Mouse (Mus musculus): Measurements from ENCODE around the gene Sema4g. TPM values are rescaled to one million over a fixed set of nuclear protein-coding genes. Genes with fewer than 3 reads are reported as not detected.

Sema4g gene
- 5.3 and 5.9 TPM in 2 replicates for polyA plus RNA-seq (2014; fragmentation: Nextera tagmentation; extraction: Ambion mirVana)

DNA sequence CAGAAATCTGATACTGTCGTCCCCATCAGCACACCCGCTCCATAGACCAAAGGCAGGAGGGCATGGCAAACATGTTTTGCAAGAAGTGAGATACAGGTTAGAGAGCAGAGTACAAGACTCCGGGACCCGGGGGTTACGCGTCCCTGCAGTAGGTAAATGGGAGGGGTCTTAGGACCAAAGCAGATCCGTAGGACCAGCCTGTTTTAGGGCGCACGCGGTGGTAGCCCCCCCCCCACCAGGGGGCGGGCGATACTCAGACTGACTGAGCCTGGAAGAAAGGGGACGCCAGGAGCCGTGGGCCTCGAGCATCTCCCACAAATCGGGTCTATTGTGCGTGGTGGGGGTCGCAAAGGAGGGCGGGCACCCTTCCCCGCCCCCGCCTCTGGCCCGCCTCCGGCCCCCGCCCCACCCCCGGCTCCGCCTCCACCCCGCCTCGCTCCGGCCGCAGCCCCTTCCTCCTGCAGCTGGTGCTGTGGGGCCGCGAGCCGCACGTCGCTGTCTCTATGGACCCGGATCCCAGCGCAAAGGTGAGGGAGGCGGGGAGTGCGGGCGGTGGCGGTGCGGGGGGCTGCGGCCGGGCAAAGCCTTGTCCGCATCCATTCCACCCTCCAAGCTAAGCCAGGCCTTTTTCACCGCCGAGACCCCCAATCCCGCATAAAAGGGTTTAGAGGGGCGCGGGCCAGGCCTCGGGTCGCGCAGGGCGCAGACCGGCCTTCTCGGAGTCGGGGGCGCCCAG, at the start of gene Sema4g:
Gene Sema4g, plus strand, starts transcription at position 271 of the 736 bp plus-strand sequence.
- no peaks in the 10 kb centered on the region for H3K9me3 ChIP-seq (ENCODE audit: control insufficient read depth, low read length)
- H3K27me3 ChIP-seq (ENCODE audit: control insufficient read depth, insufficient read depth, low read length): no peaks in the 10 kb centered on the region
- peak within 1 kb of the TSS; percentile 75 for H3K9ac ChIP-seq (ENCODE audit: low read length)
- peak within 1 kb of the TSS; percentile 75 for H3K4me3 ChIP-seq (ENCODE audit: low read depth, low read length)
- H3K36me3 ChIP-seq (ENCODE audit: control insufficient read depth, insufficient read depth, low read length): no peaks in the 10 kb centered on the region
- peak within 1 kb of the TSS; percentile 21; the same call in 1 of the 2 replicates for H3K27ac ChIP-seq (replicated peaks; ENCODE audit: low read depth, low read length)
- H3K4me1 ChIP-seq (ENCODE audit: control insufficient read depth, insufficient read depth, low read length): peaks cover 15% of the 10 kb centered on the region
- under 1% methylated on average over 44 of the region's 58 CpGs for WGBS
- peak; percentile 79 for DNase-seq (ENCODE audit: low spot score)
- peak within 1 kb of the TSS; percentile 96 for H3K4me2 ChIP-seq (ENCODE audit: low read depth, severe bottlenecking)
- ATAC-seq (ENCODE audit: insufficient number of reproducible peaks, low FRiP score, low TSS enrichment, low read depth): peak; percentile 72

GRCm38 (mm10) chr19:44959633-44960032, 29.3 kb upstream of the Sema4g start:
- no peak overlapping the region for H3K27ac ChIP-seq (replicated peaks; ENCODE audit: low read depth, low read length)
- WGBS: 94% methylated on average over 2 of the region's 2 CpGs
- no peak for ATAC-seq (ENCODE audit: insufficient number of reproducible peaks, low FRiP score, low TSS enrichment, low read depth)

DNA sequence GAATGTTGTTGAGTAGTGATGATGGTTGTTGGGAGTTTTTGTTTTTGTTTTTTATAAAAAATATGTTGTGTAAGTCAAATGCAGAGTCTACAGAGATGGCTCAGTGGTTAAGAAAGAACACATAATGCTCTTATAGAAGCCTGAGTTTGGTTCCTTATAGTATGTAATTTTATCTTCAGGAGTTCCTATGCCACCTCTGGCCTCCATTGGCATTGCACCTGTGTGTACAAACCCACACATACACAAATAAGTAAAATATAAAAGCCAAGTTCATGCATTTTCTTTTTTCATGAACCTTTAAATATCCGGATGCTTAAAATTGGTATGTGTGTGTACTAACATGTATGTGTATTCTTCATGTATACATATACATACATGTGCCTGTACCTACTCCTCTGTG, 22.9 kb upstream of the Sema4g start:
- Histone ChIP-seq H3K4me3 (ENCODE audit: low read depth, low read length) (no peak overlapping the region), H3K36me3 (ENCODE audit: control insufficient read depth, insufficient read depth, low read length) (peaks cover 25% of the 10 kb centered on the region), H3K27ac (replicated peaks; ENCODE audit: low read depth, low read length) (no peak overlapping the region), H3K4me2 (ENCODE audit: low read depth, severe bottlenecking) (no peak overlapping the region), H3K9me3 (ENCODE audit: control insufficient read depth, low read length) (no peaks in the 10 kb centered on the region), H3K9ac (ENCODE audit: low read length) (no peak overlapping the region), H3K4me1 (ENCODE audit: control insufficient read depth, insufficient read depth, low read length) (no peaks in the 10 kb centered on the region), H3K27me3 (ENCODE audit: control insufficient read depth, insufficient read depth, low read length) (no peaks in the 10 kb centered on the region)
- 95% methylated on average over 1 of the region's 1 CpGs for WGBS
- ATAC-seq (ENCODE audit: insufficient number of reproducible peaks, low FRiP score, low TSS enrichment, low read depth) (no peak), DNase-seq (ENCODE audit: low spot score) (no peak)

More at GRCm38 (mm10) chr19:44959633-44960032, 29.3 kb upstream of the Sema4g start:
- H3K4me1 ChIP-seq (ENCODE audit: control insufficient read depth, insufficient read depth, low read length): no peaks in the 10 kb centered on the region
- no peak overlapping the region for H3K4me2 ChIP-seq (ENCODE audit: low read depth, severe bottlenecking)
- no peak for DNase-seq (ENCODE audit: low spot score)
- H3K4me3 ChIP-seq (ENCODE audit: low read depth, low read length): no peak overlapping the region
- peaks cover 25% of the 10 kb centered on the region for H3K36me3 ChIP-seq (ENCODE audit: control insufficient read depth, insufficient read depth, low read length)
- no peak overlapping the region for H3K9ac ChIP-seq (ENCODE audit: low read length)
- no peaks in the 10 kb centered on the region for H3K9me3 ChIP-seq (ENCODE audit: control insufficient read depth, low read length)
- H3K27me3 ChIP-seq (ENCODE audit: control insufficient read depth, insufficient read depth, low read length): no peaks in the 10 kb centered on the region

DNA sequence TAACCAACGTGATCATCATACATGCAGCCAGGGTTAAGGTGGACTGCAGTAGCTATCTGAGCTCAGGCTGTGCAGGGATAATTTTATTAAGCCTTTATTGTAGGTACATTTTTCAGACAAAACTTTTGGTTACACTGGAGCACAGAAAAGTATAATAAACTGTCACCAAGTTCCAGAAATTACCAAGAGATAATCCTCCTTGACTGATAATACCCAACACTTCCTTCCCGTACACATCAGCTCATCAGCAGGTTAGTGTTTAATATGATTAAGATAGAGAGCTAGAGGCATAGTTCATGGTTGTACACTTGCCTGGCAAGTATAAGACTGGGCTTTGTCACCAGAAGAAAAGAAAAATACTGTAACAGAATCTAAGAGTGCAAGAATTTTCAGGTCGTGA, 20.6 kb upstream of the Sema4g start:
- Histone ChIP-seq H3K36me3 (ENCODE audit: control insufficient read depth, insufficient read depth, low read length) (peaks cover 21% of the 10 kb centered on the region), H3K27ac (replicated peaks; ENCODE audit: low read depth, low read length) (no peak overlapping the region), H3K27me3 (ENCODE audit: control insufficient read depth, insufficient read depth, low read length) (no peaks in the 10 kb centered on the region), H3K4me3 (ENCODE audit: low read depth, low read length) (no peak overlapping the region), H3K4me1 (ENCODE audit: control insufficient read depth, insufficient read depth, low read length) (no peaks in the 10 kb centered on the region), H3K4me2 (ENCODE audit: low read depth, severe bottlenecking) (no peak overlapping the region), H3K9me3 (ENCODE audit: control insufficient read depth, low read length) (no peaks in the 10 kb centered on the region), H3K9ac (ENCODE audit: low read length) (no peak overlapping the region)
- 73% methylated on average over 3 of the region's 3 CpGs for WGBS
- DNase-seq (ENCODE audit: low spot score) (no peak), ATAC-seq (ENCODE audit: insufficient number of reproducible peaks, low FRiP score, low TSS enrichment, low read depth) (no peak)

GRCm38 (mm10) chr19:44976636-44977035, 12.3 kb upstream of the Sema4g start:
- Histone ChIP-seq H3K4me3 (ENCODE audit: low read depth, low read length) (no peak overlapping the region), H3K4me1 (ENCODE audit: control insufficient read depth, insufficient read depth, low read length) (no peaks in the 10 kb centered on the region), H3K4me2 (ENCODE audit: low read depth, severe bottlenecking) (no peak overlapping the region), H3K27me3 (ENCODE audit: control insufficient read depth, insufficient read depth, low read length) (no peaks in the 10 kb centered on the region), H3K36me3 (ENCODE audit: control insufficient read depth, insufficient read depth, low read length) (peaks cover 29% of the 10 kb centered on the region; the same call in 1 of the 2 replicates), H3K27ac (replicated peaks; ENCODE audit: low read depth, low read length) (no peak overlapping the region), H3K9ac (ENCODE audit: low read length) (no peak overlapping the region), H3K9me3 (ENCODE audit: control insufficient read depth, low read length) (no peaks in the 10 kb centered on the region)
- DNase-seq (ENCODE audit: low spot score) (no peak), ATAC-seq (ENCODE audit: insufficient number of reproducible peaks, low FRiP score, low TSS enrichment, low read depth) (no peak)
- WGBS: 88% methylated on average over 6 of the region's 6 CpGs

DNA sequence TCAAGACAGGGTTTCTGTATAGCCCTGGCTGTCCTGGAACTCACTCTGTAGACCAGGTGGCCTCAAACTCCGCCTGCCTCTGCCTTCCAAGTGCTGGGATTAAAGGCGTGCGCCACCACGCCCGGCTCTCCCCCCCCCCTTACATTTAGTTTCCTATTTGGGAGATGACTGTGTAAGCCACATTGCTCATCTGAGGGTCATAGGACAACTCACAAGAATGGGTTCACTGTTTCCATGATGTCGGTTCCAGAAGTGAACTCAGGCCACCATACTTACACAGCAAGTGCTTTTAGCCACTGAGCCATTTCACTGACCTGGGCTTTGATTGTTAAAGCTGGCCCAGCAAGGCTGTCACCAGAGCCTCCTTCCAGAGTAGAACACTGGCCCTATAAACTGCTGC, 11.8 kb upstream of the Sema4g start:
- Histone ChIP-seq H3K27me3 (ENCODE audit: control insufficient read depth, insufficient read depth, low read length) (no peaks in the 10 kb centered on the region), H3K27ac (replicated peaks; ENCODE audit: low read depth, low read length) (no peak overlapping the region), H3K9me3 (ENCODE audit: control insufficient read depth, low read length) (no peaks in the 10 kb centered on the region), H3K9ac (ENCODE audit: low read length) (no peak overlapping the region), H3K4me1 (ENCODE audit: control insufficient read depth, insufficient read depth, low read length) (no peaks in the 10 kb centered on the region), H3K4me3 (ENCODE audit: low read depth, low read length) (no peak overlapping the region), H3K36me3 (ENCODE audit: control insufficient read depth, insufficient read depth, low read length) (peaks cover 29% of the 10 kb centered on the region; the same call in 1 of the 2 replicates), H3K4me2 (ENCODE audit: low read depth, severe bottlenecking) (no peak overlapping the region)
- no peak for ATAC-seq (ENCODE audit: insufficient number of reproducible peaks, low FRiP score, low TSS enrichment, low read depth)
- no peak for DNase-seq (ENCODE audit: low spot score)
- 92% methylated on average over 6 of the region's 6 CpGs for WGBS

GRCm38 (mm10) chr19:44980787-44981186, 8.1 kb upstream of the Sema4g start:
- H3K36me3 ChIP-seq (ENCODE audit: control insufficient read depth, insufficient read depth, low read length): peaks cover 16% of the 10 kb centered on the region; the same call in 1 of the 2 replicates
- WGBS: 89% methylated on average over 2 of the region's 2 CpGs
- ATAC-seq (ENCODE audit: insufficient number of reproducible peaks, low FRiP score, low TSS enrichment, low read depth): no peak

GRCm38 (mm10) chr19:44982477-44983115, 6.3 kb upstream of the Sema4g start:
- Histone ChIP-seq H3K9ac (ENCODE audit: low read length) (no peak overlapping the region), H3K4me3 (ENCODE audit: low read depth, low read length) (no peak overlapping the region), H3K9me3 (ENCODE audit: control insufficient read depth, low read length) (no peaks in the 10 kb centered on the region), H3K4me2 (ENCODE audit: low read depth, severe bottlenecking) (no peak overlapping the region), H3K36me3 (ENCODE audit: control insufficient read depth, insufficient read depth, low read length) (peaks cover 11% of the 10 kb centered on the region; the same call in 1 of the 2 replicates), H3K4me1 (ENCODE audit: control insufficient read depth, insufficient read depth, low read length) (no peaks in the 10 kb centered on the region), H3K27ac (replicated peaks; ENCODE audit: low read depth, low read length) (no peak overlapping the region), H3K27me3 (ENCODE audit: control insufficient read depth, insufficient read depth, low read length) (no peaks in the 10 kb centered on the region)
- no peak for ATAC-seq (ENCODE audit: insufficient number of reproducible peaks, low FRiP score, low TSS enrichment, low read depth)
- 87% methylated on average over 7 of the region's 7 CpGs for WGBS
- DNase-seq (ENCODE audit: low spot score): no peak

More at GRCm38 (mm10) chr19:44980787-44981186, 8.1 kb upstream of the Sema4g start:
- no peak overlapping the region for H3K4me2 ChIP-seq (ENCODE audit: low read depth, severe bottlenecking)
- no peak for DNase-seq (ENCODE audit: low spot score)
- H3K4me3 ChIP-seq (ENCODE audit: low read depth, low read length): no peak overlapping the region
- H3K27me3 ChIP-seq (ENCODE audit: control insufficient read depth, insufficient read depth, low read length): no peaks in the 10 kb centered on the region
- no peaks in the 10 kb centered on the region for H3K4me1 ChIP-seq (ENCODE audit: control insufficient read depth, insufficient read depth, low read length)
- H3K9ac ChIP-seq (ENCODE audit: low read length): no peak overlapping the region
- H3K9me3 ChIP-seq (ENCODE audit: control insufficient read depth, low read length): no peaks in the 10 kb centered on the region
- no peak overlapping the region for H3K27ac ChIP-seq (replicated peaks; ENCODE audit: low read depth, low read length)

All from limb, embryonic 11.5 days (tissue).